ENCODE assay signal across 8 mouse cellular contexts in the genomic region with DNA sequence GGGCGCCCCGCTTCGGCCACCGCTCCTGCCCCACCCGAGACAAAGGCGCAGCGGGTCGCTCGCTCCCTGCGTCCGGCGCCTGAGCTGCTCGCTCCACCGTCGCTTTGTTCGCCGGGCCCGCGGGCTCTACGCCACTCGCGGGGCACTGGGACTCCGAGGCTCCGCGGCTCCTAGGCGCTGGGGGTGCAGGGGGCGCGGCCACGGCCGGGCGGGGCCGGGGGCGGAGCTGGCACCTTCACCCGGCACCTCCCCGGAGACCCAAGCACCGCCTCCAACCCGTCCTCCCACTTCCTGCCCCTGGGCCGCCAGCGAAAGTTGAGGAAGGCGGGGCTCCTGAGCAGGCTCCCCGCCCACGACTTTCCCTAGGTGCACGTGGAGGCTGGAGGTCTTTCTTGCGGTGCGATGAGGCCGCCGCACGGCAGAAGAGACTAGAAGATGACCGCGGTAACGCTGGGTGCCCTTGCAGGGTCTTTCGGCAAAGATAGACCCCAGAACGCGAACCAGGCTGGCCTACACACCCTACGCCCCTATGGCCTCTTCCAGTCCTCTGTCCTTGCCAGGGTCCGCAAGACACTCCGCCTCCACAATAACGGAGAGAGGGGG. TPM values are rescaled to one million over a fixed set of nuclear protein-coding genes. Genes with fewer than 3 reads are reported as not detected.
A peak's percentile ranks its signal among the peaks of the same experiment; 100 is the strongest.
DNase-seq lines count a peak whose midpoint lies in the region; ATAC-seq and TF ChIP-seq lines count a peak whose summit lies in the region.

Gene Vav2, minus strand, starts transcription at position 179 of the 603 bp plus-strand sequence.

- H3K4me3 ChIP-seq in brown adipose tissue, adult 24 weeks (ENCODE audit: insufficient read depth, low read depth, low read length): peak within 1 kb of the TSS; percentile 96
- peak within 1 kb of the TSS; percentile 73 for H3K4me3 ChIP-seq in heart, embryonic 12.5 days
- peak within 1 kb of the TSS; percentile 77 for H3K4me3 ChIP-seq in kidney, postnatal 0 days (replicated peaks; ENCODE audit: low read depth, low read length)
- H3K4me3 ChIP-seq in liver, embryonic 13.5 days (replicated peaks): peak within 1 kb of the TSS; percentile 79
- peak within 1 kb of the TSS; percentile 85 for H3K4me3 ChIP-seq in stomach, embryonic 14.5 days (ENCODE audit: low read depth, low read length)

- H3K27me3 ChIP-seq in heart, embryonic 12.5 days (replicated peaks): peaks cover 13% of the 10 kb centered on the region; the same call in 1 of the 2 replicates
- H3K27me3 ChIP-seq in kidney, postnatal 0 days (ENCODE audit: insufficient read depth, low read length): no peaks in the 10 kb centered on the region
- H3K27me3 ChIP-seq in liver, embryonic 13.5 days: peaks cover 31% of the 10 kb centered on the region
- H3K27me3 ChIP-seq in stomach, embryonic 14.5 days (ENCODE audit: control insufficient read depth, insufficient read depth, low read length): no peaks in the 10 kb centered on the region

- under 1% methylated on average over 58 of the region's 58 CpGs for WGBS in heart, embryonic 12.5 days
- under 1% methylated on average over 55 of the region's 58 CpGs for WGBS in kidney, postnatal 0 days
- WGBS in liver, embryonic 13.5 days (ENCODE audit: insufficient replicate concordance): 1% methylated on average over 54 of the region's 58 CpGs
- WGBS in stomach, embryonic 14.5 days: under 1% methylated on average over 55 of the region's 58 CpGs

- peak within 1 kb of the TSS; percentile 99 for H3K4me2 ChIP-seq in heart, embryonic 12.5 days
- H3K4me2 ChIP-seq in kidney, postnatal 0 days (ENCODE audit: low read length): peak within 1 kb of the TSS; percentile 87
- H3K4me2 ChIP-seq in liver, embryonic 13.5 days: peak within 1 kb of the TSS; percentile 99
- peak within 1 kb of the TSS; percentile 95 for H3K4me2 ChIP-seq in stomach, embryonic 14.5 days (replicated peaks; ENCODE audit: low read depth, low read length)

- TF ChIP-seq CTCF in kidney, postnatal 0 days (IDR thresholded peaks at IDR 0.05; ENCODE audit: low read depth): peak; percentile 14; the same call in 1 of the 2 replicates

- DNase-seq in CD8-positive naive resting alpha-beta T cell, adult 2 months (ENCODE audit: low read depth in 2 of 2, low spot score in 2 of 2): peak; percentile 86 to 93
- peak; percentile 98 for DNase-seq in kidney, postnatal 0 days (ENCODE audit: low spot score)
- peak; percentile 91 for DNase-seq in liver, embryonic 13.5 days
- peak; percentile 88 to 93 for DNase-seq in natural killer cell, adult 2 months (ENCODE audit: low spot score in 2 of 2)

- peak within 1 kb of the TSS; percentile 61; the same call in 1 of the 2 replicates for H3K27ac ChIP-seq in brown adipose tissue, adult 24 weeks (replicated peaks; ENCODE audit: low read depth, low read length)
- H3K27ac ChIP-seq in heart, embryonic 12.5 days (ENCODE audit: poor library complexity, severe bottlenecking): peak within 1 kb of the TSS; percentile 26; the same call in 1 of the 2 replicates
- H3K27ac ChIP-seq in kidney, postnatal 0 days: peak within 1 kb of the TSS; percentile 82
- H3K27ac ChIP-seq in liver, embryonic 13.5 days: peak within 1 kb of the TSS; percentile 68
- peak within 1 kb of the TSS; percentile 70 for H3K27ac ChIP-seq in stomach, embryonic 14.5 days (ENCODE audit: low read length)

- H3K9ac ChIP-seq in heart, embryonic 12.5 days: peak within 1 kb of the TSS; percentile 87
- peak within 1 kb of the TSS; percentile 80 for H3K9ac ChIP-seq in kidney, postnatal 0 days (ENCODE audit: low read depth, low read length)
- peak within 1 kb of the TSS; percentile 80 for H3K9ac ChIP-seq in liver, embryonic 13.5 days
- H3K9ac ChIP-seq in stomach, embryonic 14.5 days (replicated peaks; ENCODE audit: low read depth, low read length): peak within 1 kb of the TSS; percentile 74

- peaks cover 5% of the 10 kb centered on the region; the same call in 1 of the 2 replicates for H3K4me1 ChIP-seq in brown adipose tissue, adult 24 weeks (ENCODE audit: control insufficient read depth, insufficient read depth, insufficient read length, low read length)
- H3K4me1 ChIP-seq in heart, embryonic 12.5 days (replicated peaks): peaks cover 29% of the 10 kb centered on the region
- 0 out of 2 replicates have a peak, but pooled peaks cover 11% of the 10 kb centered on the region for H3K4me1 ChIP-seq in kidney, postnatal 0 days (replicated peaks; ENCODE audit: insufficient read depth, low read length)
- H3K4me1 ChIP-seq in liver, embryonic 13.5 days (replicated peaks): peaks cover 49% of the 10 kb centered on the region
- H3K4me1 ChIP-seq in stomach, embryonic 14.5 days (ENCODE audit: control insufficient read depth, insufficient read depth, low read length): peaks cover 32% of the 10 kb centered on the region; the same call in 1 of the 2 replicates

- no peaks in the 10 kb centered on the region for H3K36me3 ChIP-seq in heart, embryonic 12.5 days
- no peaks in the 10 kb centered on the region for H3K36me3 ChIP-seq in kidney, postnatal 0 days (ENCODE audit: insufficient read depth, low read length)
- H3K36me3 ChIP-seq in liver, embryonic 13.5 days: no peaks in the 10 kb centered on the region
- H3K36me3 ChIP-seq in stomach, embryonic 14.5 days (ENCODE audit: control insufficient read depth, insufficient read depth, low read length): no peaks in the 10 kb centered on the region

- no peaks in the 10 kb centered on the region for H3K9me3 ChIP-seq in heart, embryonic 12.5 days (replicated peaks)
- no peaks in the 10 kb centered on the region for H3K9me3 ChIP-seq in kidney, postnatal 0 days (replicated peaks; ENCODE audit: low read length)
- H3K9me3 ChIP-seq in liver, embryonic 13.5 days (replicated peaks): no peaks in the 10 kb centered on the region
- H3K9me3 ChIP-seq in stomach, embryonic 14.5 days (ENCODE audit: control insufficient read depth, low read depth, low read length): no peaks in the 10 kb centered on the region

- peak; percentile 91 for ATAC-seq in erythroid progenitor cell, adult 5-6 weeks (replicated peaks; ENCODE audit: low FRiP score, poor library complexity, severe bottlenecking)
- peak; percentile 96 for ATAC-seq in heart, embryonic 12.5 days (ENCODE audit: insufficient number of reproducible peaks, low FRiP score)
- peak; percentile 91 for ATAC-seq in kidney, postnatal 0 days (replicated peaks; ENCODE audit: low FRiP score, low read depth)
- peak; percentile 92 for ATAC-seq in liver, embryonic 13.5 days (ENCODE audit: low read depth)
- ATAC-seq in stomach, embryonic 14.5 days (ENCODE audit: insufficient number of reproducible peaks, insufficient read depth, low FRiP score, low read depth): peak; percentile 90

RNA-seq across cellular contexts. Expression of gene Vav2, which starts in this region (rescaled TPM):
- polyA plus RNA-seq in brown adipose tissue, adult 24 weeks (2012; ENCODE audit: insufficient read depth, insufficient read length, missing spikeins): 6.6 and 8.0 TPM in 2 replicates
- total RNA-seq in erythroid progenitor cell, adult 5-6 weeks (2015; ENCODE audit: low replicate concordance): 1.7 and 3.6 TPM in 2 replicates
- total RNA-seq in erythroid progenitor cell, adult 5-6 weeks (2017; ENCODE audit: low replicate concordance): 2.2 and 10.7 TPM in 2 replicates
- 4.5 and 5.4 TPM in 2 replicates for polyA plus RNA-seq in heart, embryonic 12.5 days (2016; fragmentation: Nextera tagmentation; extraction: Ambion mirVana)
- 4.7 and 5.6 TPM in 2 replicates for polyA plus RNA-seq in kidney, postnatal 0 days (2015; fragmentation: Nextera tagmentation; extraction: Ambion mirVana)
- 3.2 and 4.2 TPM in 2 replicates for polyA plus RNA-seq in liver, embryonic 13.5 days (2015; fragmentation: Nextera tagmentation; extraction: Ambion mirVana)
- 7.6 and 8.0 TPM in 2 replicates for polyA plus RNA-seq in stomach, embryonic 14.5 days (2014; fragmentation: Nextera tagmentation; extraction: Ambion mirVana)

Comparison
In these comparisons a context has a peak if more than half of its experiments do, and no peak if none do; other contexts are left out.
1. Peak in every context shown above with its lines: DNase-seq, ATAC-seq, H3K4me3 ChIP-seq and H3K27ac ChIP-seq.
2. H3K27ac ChIP-seq: peak in every context shown above with its lines; median percentile 82 in kidney, postnatal 0 days; 70 in stomach, embryonic 14.5 days; 68 in liver, embryonic 13.5 days; 61 in brown adipose tissue, adult 24 weeks; 26 in heart, embryonic 12.5 days.